Mouse (Mus musculus) limb, embryonic 14.5 days (tissue): Measurements from ENCODE around the gene Phlda3. TPM values are rescaled to one million over a fixed set of nuclear protein-coding genes. Genes with fewer than 3 reads are reported as not detected.

ENCODE experiments used
- ATAC-seq: fragments of 200-750 bp; cut with Nextera tagmentation; 2 replicates; pipeline ENCODE4 v1.8.0; 2017; ENCODE audit warnings: low read depth, moderate number of reproducible peaks, moderate TSS enrichment; ENCODE audit not compliant: low FRiP score
- DNase-seq: peaks from one replicate; pipeline ENCODE4 v3.0.0-alpha.2; 2015; ENCODE audit warnings: low spot score
- H3K27ac ChIP-seq: fragments of 300-500 bp; sonication (generic); replicated peaks from 2 replicates; pipeline ENCODE4 v1.5.1; 2014; ENCODE audit warnings: low read depth, mild to moderate bottlenecking, low read length, moderate library complexity, mixed read lengths
- H3K27me3 ChIP-seq: fragments of 300-500 bp; sonication (generic); 2 replicates; pipeline ENCODE4 v1.6.1; 2014; ENCODE audit warnings: low read length, mixed read lengths; ENCODE audit not compliant: control insufficient read depth, insufficient read depth
- H3K36me3 ChIP-seq: fragments of 300-500 bp; sonication (generic); 2 replicates; pipeline ENCODE4 v1.6.1; 2014; ENCODE audit warnings: mild to moderate bottlenecking, low read length, moderate library complexity, mixed read lengths; ENCODE audit not compliant: control insufficient read depth, insufficient read depth
- H3K4me1 ChIP-seq: fragments of 300-500 bp; sonication (generic); 2 replicates; pipeline ENCODE4 v1.6.1; 2014; ENCODE audit warnings: antibody characterized with exemption, low read length, mixed read lengths; ENCODE audit not compliant: control insufficient read depth, insufficient read depth
- H3K4me2 ChIP-seq: fragments of 300-500 bp; sonication (generic); replicated peaks from 2 replicates; pipeline ENCODE4 v1.6.1; 2014; ENCODE audit warnings: low read depth, mild to moderate bottlenecking, low read length, moderate library complexity; ENCODE audit not compliant: severe bottlenecking
- H3K4me3 ChIP-seq: fragments of 300-500 bp; sonication (generic); replicated peaks from 2 replicates; pipeline ENCODE4 v1.5.1; 2014; ENCODE audit warnings: low read length
- H3K9ac ChIP-seq: fragments of 300-500 bp; sonication (generic); 2 replicates; pipeline ENCODE4 v1.6.1; 2014; ENCODE audit warnings: mild to moderate bottlenecking, low read depth, low read length, moderate library complexity; ENCODE audit not compliant: severe bottlenecking
- H3K9me3 ChIP-seq: fragments of 300-500 bp; sonication (generic); 2 replicates; pipeline ENCODE4 v1.6.1; 2016; ENCODE audit warnings: low read length; ENCODE audit not compliant: control insufficient read depth
- POLR2A ChIP-seq: fragments of 200-500 bp; IDR thresholded peaks from 2 replicates; pipeline ENCODE4 v1.8.0; 2012; ENCODE audit warnings: inconsistent platforms, mild to moderate bottlenecking, moderate library complexity, borderline replicate concordance; ENCODE audit not compliant: insufficient read depth, insufficient read length; ENCODE audit errors: extremely low read depth
- WGBS: fragments of 180-500 bp; shearing (Covaris S2); extraction: QIAGEN DNeasy Blood & Tissue Kit; methylation state at CpG from one replicate; pipeline ENCODE4 v1.1.7; 2014; 5-methylcytosine and 5-hydroxymethylcytosine counted together
- polyA plus RNA-seq, 2 experiments: library from polyadenylated mRNA; depleted of rRNA in 1 of 2; stranded (reverse) in 1 of 2; unstranded in 1 of 2; fragments of >200 nt; fragmentation: Nextera tagmentation in 1 of 2; extraction: Ambion mirVana in 1 of 2; gene quantifications; 2 replicates each; pipeline versions ENCODE4 v1.2.1 to v1.2.3; 2012 to 2014

Phlda3 gene
- polyA plus RNA-seq, 2 experiments = 60.6 to 87.4 TPM

GRCm38 (mm10) chr1:135817595-135817994 lies 51.7 kb downstream of the Phlda3 start:
- H3K27me3 ChIP-seq = peaks cover 37% of the 10 kb centered on the region
- no peak overlapping the region for H3K27ac ChIP-seq
- H3K36me3 ChIP-seq = no peaks in the 10 kb centered on the region
- TF ChIP-seq POLR2A = no peak
- no peak overlapping the region for H3K4me2 ChIP-seq
- no peaks in the 10 kb centered on the region for H3K9me3 ChIP-seq
- ATAC-seq = no peak
- WGBS = 62% methylated on average over 4 of the region's 4 CpGs
- no peak for DNase-seq
- H3K4me3 ChIP-seq = no peak overlapping the region
- H3K4me1 ChIP-seq = 0 out of 2 replicates have a peak, but pooled peaks cover 3% of the 10 kb centered on the region
- no peak overlapping the region for H3K9ac ChIP-seq

GRCm38 (mm10) chr1:135818481-135819086 lies 52.7 kb downstream of the Phlda3 start, which contains the start of gene Lad1:
Gene Lad1 (plus strand): TSS chr1:135818598.
- under 1% methylated on average over 34 of the region's 63 CpGs for WGBS
- no peak within 1 kb of the TSS for H3K27ac ChIP-seq
- H3K9me3 ChIP-seq = no peaks in the 10 kb centered on the region
- H3K4me2 ChIP-seq = peak within 1 kb of the TSS; percentile 99
- H3K27me3 ChIP-seq = peaks cover 37% of the 10 kb centered on the region
- no peaks in the 10 kb centered on the region for H3K36me3 ChIP-seq
- DNase-seq (no peak), ATAC-seq (peak; percentile 38; the same call in 1 of the 2 replicates)
- peak within 1 kb of the TSS; percentile 56 for H3K4me3 ChIP-seq
- H3K4me1 ChIP-seq = 0 out of 2 replicates have a peak, but pooled peaks cover 3% of the 10 kb centered on the region
- no peak for TF ChIP-seq POLR2A
- peak within 1 kb of the TSS; percentile 64 for H3K9ac ChIP-seq

Other genes starting within 250 kb of the Phlda3 start
- gene Nav1, start 158.8 kb upstream of the Phlda3 start, polyA plus RNA-seq (2012; rRNA removed) = 26.8 and 31.8 TPM in 2 replicates
- gene Nav1, start 158.8 kb upstream of the Phlda3 start, polyA plus RNA-seq (2014; fragmentation: Nextera tagmentation; extraction: Ambion mirVana) = 14.4 and 17.3 TPM in 2 replicates
- 120 and 123 TPM in 2 replicates for gene Csrp1, start 46.1 kb upstream of the Phlda3 start, polyA plus RNA-seq (2012; rRNA removed)
- gene Csrp1, start 46.1 kb upstream of the Phlda3 start, polyA plus RNA-seq (2014; fragmentation: Nextera tagmentation; extraction: Ambion mirVana) = 95.6 and 102 TPM in 2 replicates
- gene Tnni1, start 13.3 kb downstream of the Phlda3 start, polyA plus RNA-seq (2012; rRNA removed) = 349 and 357 TPM in 2 replicates
- 300 and 419 TPM in 2 replicates for gene Tnni1, start 13.3 kb downstream of the Phlda3 start, polyA plus RNA-seq (2014; fragmentation: Nextera tagmentation; extraction: Ambion mirVana)
- gene Lad1, start 52.5 kb downstream of the Phlda3 start, polyA plus RNA-seq (2012; rRNA removed) = 10.9 and 12.2 TPM in 2 replicates
- 20.9 and 25.9 TPM in 2 replicates for gene Lad1, start 52.5 kb downstream of the Phlda3 start, polyA plus RNA-seq (2014; fragmentation: Nextera tagmentation; extraction: Ambion mirVana)
- gene Tnnt2, start 70.2 kb downstream of the Phlda3 start, polyA plus RNA-seq (2012; rRNA removed) = 44.5 and 108 TPM in 2 replicates
- gene Tnnt2, start 70.2 kb downstream of the Phlda3 start, polyA plus RNA-seq (2014; fragmentation: Nextera tagmentation; extraction: Ambion mirVana) = 78.3 and 104 TPM in 2 replicates
- 36.0 and 41.5 TPM in 2 replicates for gene Pkp1, start 153.1 kb downstream of the Phlda3 start, polyA plus RNA-seq (2012; rRNA removed)
- gene Pkp1, start 153.1 kb downstream of the Phlda3 start, polyA plus RNA-seq (2014; fragmentation: Nextera tagmentation; extraction: Ambion mirVana) = 25.5 and 31.2 TPM in 2 replicates
- 0.69 and 0.74 TPM in 2 replicates for gene Igfn1, start 240.2 kb downstream of the Phlda3 start, polyA plus RNA-seq (2012; rRNA removed)
- 0.14 and 0.28 TPM in 2 replicates for gene Igfn1, start 240.2 kb downstream of the Phlda3 start, polyA plus RNA-seq (2014; fragmentation: Nextera tagmentation; extraction: Ambion mirVana)
- gene Tmem9, start 242.0 kb downstream of the Phlda3 start, polyA plus RNA-seq (2012; rRNA removed) = 162 and 190 TPM in 2 replicates
- gene Tmem9, start 242.0 kb downstream of the Phlda3 start, polyA plus RNA-seq (2014; fragmentation: Nextera tagmentation; extraction: Ambion mirVana) = 98.6 and 111 TPM in 2 replicates